Mouse (Mus musculus) layer of hippocampus, postnatal 36 days (tissue): ENCODE measurements around the gene Olfr385. TPM values are rescaled to one million over a fixed set of nuclear protein-coding genes. Genes with fewer than 3 reads are reported as not detected.
"Not testable (repeated sequence)": the region's sequence is repeated elsewhere in the genome, so short reads cannot be mapped to it uniquely, and the experiment has no call there.

Experiments used
- DNase-seq, 2 experiments: peaks; one replicate each; pipeline ENCODE4 v3.0.0; 2022
- total RNA-seq, 2 experiments: library from RNA; stranded (reverse); gene quantifications; 2 replicates each; pipeline ENCODE4 v1.2.3; 2021

Gene Olfr385
- not detected for total RNA-seq

DNA sequence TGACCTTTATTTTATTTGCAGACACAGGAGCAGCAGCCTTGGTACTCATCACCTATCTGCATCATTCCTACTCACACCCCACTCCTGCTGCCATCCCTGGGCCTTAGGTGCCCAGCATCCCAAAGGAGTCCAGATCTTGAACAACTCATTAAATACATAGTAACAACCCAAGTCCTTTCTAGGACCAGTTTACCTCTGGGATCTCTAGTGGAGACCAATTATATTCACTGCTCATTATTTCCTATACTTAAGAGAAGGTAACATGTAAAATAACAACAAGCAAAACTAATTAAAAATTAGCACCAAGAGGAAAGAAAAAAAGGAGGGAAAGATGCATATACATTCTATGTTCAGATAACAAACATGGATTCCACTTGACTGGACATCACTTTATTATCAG, at the start of gene Olfr385:
Olfr385 (minus strand) TSS at position 101 of the 400 bp plus-strand sequence.
- no peak for DNase-seq

DNA sequence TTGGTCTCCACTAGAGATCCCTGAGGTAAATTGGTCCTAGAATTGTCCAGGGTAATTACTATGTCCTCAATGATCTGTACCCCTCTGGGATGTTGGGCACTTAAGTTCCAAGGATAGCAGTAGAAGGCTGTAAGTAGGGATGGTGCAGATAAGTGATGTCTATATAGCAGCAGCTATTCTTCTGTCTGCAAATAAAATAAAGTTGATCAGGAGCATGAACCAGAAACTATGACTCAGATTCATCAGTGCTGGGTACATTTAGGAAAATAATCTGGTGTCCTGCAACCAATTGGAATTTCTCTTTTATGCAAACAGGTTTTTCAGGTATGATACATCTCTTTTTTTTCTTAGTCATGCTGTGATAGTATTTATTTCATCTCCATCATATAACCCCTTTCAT, 5.5 kb upstream of the Olfr385 start, which contains the start of gene Olfr384:
Olfr384 (plus strand) TSS at position 301 of the 400 bp plus-strand sequence.
- DNase-seq = no peak

DNA sequence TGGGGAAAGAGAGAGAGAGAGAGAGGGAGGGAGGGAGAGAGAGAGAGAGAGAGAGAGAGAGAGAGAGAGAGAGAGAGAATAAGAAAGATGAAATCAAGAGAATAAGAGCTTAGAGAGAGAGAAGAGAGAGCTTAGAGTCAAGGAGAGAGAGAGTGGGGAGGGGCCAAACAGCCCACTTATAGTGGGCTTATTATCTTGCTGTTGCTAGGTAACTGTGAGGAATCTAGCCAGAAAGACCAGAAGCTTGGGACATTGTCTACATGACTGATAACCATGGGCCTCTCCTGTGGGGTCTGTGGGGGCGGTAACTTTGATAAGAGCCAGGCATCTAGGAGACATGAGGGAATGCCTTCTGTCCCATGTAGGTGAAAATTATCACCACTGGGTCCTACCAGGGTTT, 9.6 kb downstream of the Olfr385 start:
- DNase-seq = not testable (repeated sequence)

DNA sequence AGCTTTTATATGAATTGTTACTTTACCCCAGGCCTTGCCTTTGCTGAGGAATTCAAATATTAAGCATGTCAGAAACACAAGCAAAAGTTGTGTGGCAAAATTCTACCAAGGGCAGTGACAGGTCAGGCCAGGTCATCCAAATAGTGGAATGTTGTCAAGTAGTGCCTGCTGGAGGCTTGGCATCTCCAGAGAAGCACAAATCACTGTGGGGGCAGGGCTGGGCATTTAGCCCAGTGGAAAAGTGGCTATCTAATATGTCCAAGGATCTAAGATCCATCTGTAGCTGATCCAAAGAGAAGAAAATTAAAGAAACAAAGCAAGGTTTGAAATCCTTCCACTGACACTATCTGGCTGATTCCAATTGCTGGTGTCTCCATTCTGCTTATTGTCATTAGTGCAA, 12.9 kb downstream of the Olfr385 start:
- DNase-seq = no peak

Other genes with a start within 250 kb of the Olfr385 start
- gene Olfr20, start 242.2 kb downstream of the Olfr385 start, total RNA-seq = not detected
- gene Olfr376, start 221.8 kb downstream of the Olfr385 start, total RNA-seq = not detected
- gene Olfr1, start 193.4 kb downstream of the Olfr385 start, total RNA-seq = not detected
- not detected for gene Olfr378, start 164.5 kb downstream of the Olfr385 start, total RNA-seq
- gene Olfr380, start 135.5 kb downstream of the Olfr385 start, total RNA-seq = not detected
- not detected for gene Olfr381, start 101.4 kb downstream of the Olfr385 start, total RNA-seq
- gene Olfr382, start 75.8 kb downstream of the Olfr385 start, total RNA-seq = not detected
- not detected for gene Olfr384, start 5.6 kb upstream of the Olfr385 start, total RNA-seq
- gene Zfp735, start 95.8 kb upstream of the Olfr385 start, total RNA-seq = not detected
- not detected for gene Olfr389, start 187.7 kb upstream of the Olfr385 start, total RNA-seq
- gene Olfr390, start 190.0 kb upstream of the Olfr385 start, total RNA-seq = not detected
- not detected for gene Olfr391-ps, start 210.0 kb upstream of the Olfr385 start, total RNA-seq
- not detected for gene Olfr392, start 224.0 kb upstream of the Olfr385 start, total RNA-seq